Mouse (Mus musculus): ENCODE results near the gene Daxx. TPM values are rescaled to one million over a fixed set of nuclear protein-coding genes. Genes with fewer than 3 reads are reported as not detected.
"Not testable (repeated sequence)": the region's sequence is repeated elsewhere in the genome, so short reads cannot be mapped to it uniquely, and the experiment has no call there.

The Daxx gene
- polyA plus RNA-seq, 1 experiment from 2014 or later = 37.5 TPM

GRCm38 (mm10) chr17:33892429-33892828 lies 16.8 kb upstream of the Daxx start:
- WGBS = 23% methylated on average over 7 of the region's 7 CpGs
- H3K9me3 ChIP-seq = no peaks in the 10 kb centered on the region

GRCm38 (mm10) chr17:33893011-33893410 lies 16.2 kb upstream of the Daxx start:
- not testable (repeated sequence) for H3K4me3 ChIP-seq (replicated peaks); H3K4me2 ChIP-seq (replicated peaks); H3K27ac ChIP-seq; H3K36me3 ChIP-seq; H3K27me3 ChIP-seq (replicated peaks); H3K4me1 ChIP-seq (replicated peaks); H3K9me3 ChIP-seq; ATAC-seq; H3K9ac ChIP-seq
- 65% methylated on average over 4 of the region's 4 CpGs for WGBS

More at GRCm38 (mm10) chr17:33892429-33892828, 16.8 kb upstream of the Daxx start:
- no peak for ATAC-seq
- no peaks in the 10 kb centered on the region for H3K36me3 ChIP-seq
- H3K4me3 ChIP-seq (replicated peaks) = no peak overlapping the region
- H3K27ac ChIP-seq = no peak overlapping the region
- no peak overlapping the region for H3K9ac ChIP-seq
- H3K27me3 ChIP-seq (replicated peaks) = no peaks in the 10 kb centered on the region
- H3K4me1 ChIP-seq (replicated peaks) = peaks cover 4% of the 10 kb centered on the region; the same call in 1 of the 2 replicates
- no peak overlapping the region for H3K4me2 ChIP-seq (replicated peaks)

GRCm38 (mm10) chr17:33897114-33897794 lies 12.0 kb upstream of the Daxx start:
- Histone ChIP-seq H3K4me2 (replicated peaks) (no peak overlapping the region), H3K36me3 (no peaks in the 10 kb centered on the region), H3K9ac (no peak overlapping the region), H3K4me1 (replicated peaks) (no peaks in the 10 kb centered on the region), H3K27me3 (replicated peaks) (no peaks in the 10 kb centered on the region), H3K27ac (no peak overlapping the region), H3K4me3 (replicated peaks) (no peak overlapping the region), H3K9me3 (no peaks in the 10 kb centered on the region)
- 40% methylated on average over 6 of the region's 6 CpGs for WGBS
- ATAC-seq = no peak

- not testable (repeated sequence) for H3K36me3 ChIP-seq; H3K9me3 ChIP-seq; H3K9ac ChIP-seq; ATAC-seq; H3K4me2 ChIP-seq (replicated peaks); H3K4me3 ChIP-seq (replicated peaks); H3K27ac ChIP-seq; H3K4me1 ChIP-seq (replicated peaks); H3K27me3 ChIP-seq (replicated peaks)
- WGBS = 82% methylated on average over 4 of the region's 4 CpGs
These were observed 11.0 kb upstream of the Daxx start for GRCm38 (mm10) chr17:33898193-33898592.

- ATAC-seq = no peak
- no peaks in the 10 kb centered on the region for H3K27me3 ChIP-seq (replicated peaks)
- H3K4me3 ChIP-seq (replicated peaks) = no peak overlapping the region
- no peaks in the 10 kb centered on the region for H3K36me3 ChIP-seq
- no peak overlapping the region for H3K4me2 ChIP-seq (replicated peaks)
- no peaks in the 10 kb centered on the region for H3K9me3 ChIP-seq
- no peaks in the 10 kb centered on the region for H3K4me1 ChIP-seq (replicated peaks)
- 89% methylated on average over 4 of the region's 4 CpGs for WGBS
- no peak overlapping the region for H3K9ac ChIP-seq
- H3K27ac ChIP-seq = no peak overlapping the region
These were observed 9.6 kb upstream of the Daxx start for GRCm38 (mm10) chr17:33899642-33900041.

GRCm38 (mm10) chr17:33900281-33900988 lies 8.8 kb upstream of the Daxx start:
- H3K9me3 ChIP-seq = no peaks in the 10 kb centered on the region
- 47% methylated on average over 7 of the region's 7 CpGs for WGBS
- H3K36me3 ChIP-seq = no peaks in the 10 kb centered on the region
- peak; percentile 26; the same call in 1 of the 2 replicates for ATAC-seq
- H3K4me1 ChIP-seq (replicated peaks) = no peaks in the 10 kb centered on the region
- no peaks in the 10 kb centered on the region for H3K27me3 ChIP-seq (replicated peaks)
- no peak overlapping the region for H3K4me3 ChIP-seq (replicated peaks)
- H3K9ac ChIP-seq = no peak overlapping the region
- H3K4me2 ChIP-seq (replicated peaks) = no peak overlapping the region
- no peak overlapping the region for H3K27ac ChIP-seq

GRCm38 (mm10) chr17:33900989-33901314 lies 8.3 kb upstream of the Daxx start:
- no peak overlapping the region for H3K9ac ChIP-seq
- H3K27ac ChIP-seq = no peak overlapping the region
- no peaks in the 10 kb centered on the region for H3K4me1 ChIP-seq (replicated peaks)
- no peaks in the 10 kb centered on the region for H3K36me3 ChIP-seq
- ATAC-seq = no peak
- no peak overlapping the region for H3K4me2 ChIP-seq (replicated peaks)
- 70% methylated on average over 4 of the region's 4 CpGs for WGBS
- H3K27me3 ChIP-seq (replicated peaks) = no peaks in the 10 kb centered on the region
- no peak overlapping the region for H3K4me3 ChIP-seq (replicated peaks)
- H3K9me3 ChIP-seq = no peaks in the 10 kb centered on the region

GRCm38 (mm10) chr17:33901653-33902052 lies 7.6 kb upstream of the Daxx start:
- H3K4me2 ChIP-seq (replicated peaks) = no peak overlapping the region
- no peak for ATAC-seq
- H3K27ac ChIP-seq = no peak overlapping the region
- H3K4me3 ChIP-seq (replicated peaks) = no peak overlapping the region
- H3K9me3 ChIP-seq = no peaks in the 10 kb centered on the region
- no peak overlapping the region for H3K9ac ChIP-seq
- H3K4me1 ChIP-seq (replicated peaks) = no peaks in the 10 kb centered on the region
- H3K27me3 ChIP-seq (replicated peaks) = no peaks in the 10 kb centered on the region
- WGBS = 55% methylated on average over 4 of the region's 4 CpGs
- H3K36me3 ChIP-seq = no peaks in the 10 kb centered on the region

GRCm38 (mm10) chr17:33902079-33902478 lies 7.1 kb upstream of the Daxx start:
- no peaks in the 10 kb centered on the region for H3K36me3 ChIP-seq
- no peak overlapping the region for H3K27ac ChIP-seq
- no peak overlapping the region for H3K4me2 ChIP-seq (replicated peaks)
- no peaks in the 10 kb centered on the region for H3K27me3 ChIP-seq (replicated peaks)
- H3K4me1 ChIP-seq (replicated peaks) = no peaks in the 10 kb centered on the region
- WGBS = 26% methylated on average over 4 of the region's 4 CpGs
- no peak for ATAC-seq
- H3K9ac ChIP-seq = no peak overlapping the region
- H3K9me3 ChIP-seq = no peaks in the 10 kb centered on the region
- no peak overlapping the region for H3K4me3 ChIP-seq (replicated peaks)

GRCm38 (mm10) chr17:33902491-33902890 lies 6.7 kb upstream of the Daxx start:
- Histone ChIP-seq H3K4me3 (replicated peaks) (no peak overlapping the region), H3K4me1 (replicated peaks) (no peaks in the 10 kb centered on the region), H3K27ac (no peak overlapping the region), H3K9ac (no peak overlapping the region), H3K36me3 (no peaks in the 10 kb centered on the region), H3K27me3 (replicated peaks) (no peaks in the 10 kb centered on the region), H3K9me3 (no peaks in the 10 kb centered on the region), H3K4me2 (replicated peaks) (no peak overlapping the region)
- 81% methylated on average over 7 of the region's 7 CpGs for WGBS
- no peak for ATAC-seq

GRCm38 (mm10) chr17:33903911-33904651 lies 5.1 kb upstream of the Daxx start:
- not testable (repeated sequence) for H3K27me3 ChIP-seq (replicated peaks); ATAC-seq; H3K27ac ChIP-seq; H3K9me3 ChIP-seq; H3K36me3 ChIP-seq; H3K4me1 ChIP-seq (replicated peaks); H3K4me2 ChIP-seq (replicated peaks); H3K4me3 ChIP-seq (replicated peaks); H3K9ac ChIP-seq
- 72% methylated on average over 6 of the region's 6 CpGs for WGBS

GRCm38 (mm10) chr17:33904835-33905234 lies 4.4 kb upstream of the Daxx start, which contains the start of gene Platr17:
TSS of gene Platr17 (plus strand) at chr17:33905135.
- not testable (repeated sequence) for H3K9me3 ChIP-seq; H3K4me2 ChIP-seq (replicated peaks)
- 36% methylated on average over 3 of the region's 4 CpGs for WGBS

More at GRCm38 (mm10) chr17:33904835-33905234, 4.4 kb upstream of the Daxx start, which contains the start of gene Platr17:
- not testable (repeated sequence) for H3K9ac ChIP-seq; H3K4me1 ChIP-seq (replicated peaks); H3K27ac ChIP-seq; H3K4me3 ChIP-seq (replicated peaks); H3K27me3 ChIP-seq (replicated peaks); ATAC-seq; H3K36me3 ChIP-seq
